In the genomic region with DNA sequence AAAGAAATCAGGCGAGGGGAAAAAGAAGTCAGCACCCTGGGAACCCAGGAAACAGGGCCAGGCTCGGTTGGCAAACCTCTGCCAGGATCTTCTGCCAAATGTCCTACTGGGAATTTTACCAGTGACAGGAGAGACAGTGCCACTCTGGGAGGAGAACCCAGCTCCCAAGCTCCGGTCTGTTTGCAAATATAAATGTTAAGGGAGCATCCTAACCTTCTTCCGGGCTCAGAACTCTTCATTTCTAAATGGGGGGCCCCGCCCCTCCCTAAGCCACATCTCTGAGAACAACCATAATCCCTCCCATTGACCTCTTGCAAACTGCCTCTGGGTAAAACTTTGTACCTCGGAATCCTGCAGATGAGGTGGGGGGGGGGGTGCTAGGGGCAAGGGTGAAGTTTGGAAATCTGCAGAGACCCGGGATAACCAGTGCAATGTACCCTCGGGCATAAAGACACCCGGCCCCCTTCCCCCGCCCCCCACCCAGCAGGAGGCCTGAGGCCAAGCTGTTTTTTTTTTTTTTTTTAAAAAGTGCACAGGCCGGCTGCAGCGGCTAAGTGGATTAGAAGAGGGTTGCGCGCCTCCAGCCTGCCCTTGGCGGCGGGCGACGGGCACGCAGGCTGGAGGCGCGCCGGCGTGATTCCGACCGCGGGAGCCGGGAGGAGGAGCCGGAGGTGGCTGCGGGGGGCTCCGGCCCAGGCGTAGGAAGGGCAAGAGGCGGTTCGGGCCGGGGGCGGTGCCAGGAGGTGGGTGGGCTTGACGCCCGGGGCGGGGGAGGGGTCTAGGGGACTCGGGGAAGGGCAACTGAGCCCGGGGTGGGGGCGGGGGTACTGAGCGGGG, we compare ENCODE assay signal across 8 mouse cellular contexts. TPM values are rescaled to one million over a fixed set of nuclear protein-coding genes. Genes with fewer than 3 reads are reported as not detected.
DNase-seq lines count a peak whose midpoint lies in the region; ATAC-seq and TF ChIP-seq lines count a peak whose summit lies in the region.

No protein-coding gene starts in this region.

- peak; percentile 69 for ATAC-seq in heart, embryonic 16.5 days (replicated peaks; ENCODE audit: extremely low read depth, insufficient read depth, low FRiP score)
- ATAC-seq in liver, postnatal 0 days: peak; percentile 70
- peak; percentile 73 for ATAC-seq in neural tube, embryonic 13.5 days (ENCODE audit: low read depth)
- peak; percentile 71 for ATAC-seq in stomach, postnatal 0 days (ENCODE audit: low FRiP score, low TSS enrichment)

- peaks cover 61% of the 10 kb centered on the region for H3K4me1 ChIP-seq in forebrain, embryonic 10.5 days
- peaks cover 17% of the 10 kb centered on the region for H3K4me1 ChIP-seq in heart, embryonic 16.5 days (ENCODE audit: control insufficient read depth, insufficient read depth, low read length)
- peaks cover 20% of the 10 kb centered on the region for H3K4me1 ChIP-seq in liver, postnatal 0 days (ENCODE audit: insufficient read depth)
- peaks cover 49% of the 10 kb centered on the region for H3K4me1 ChIP-seq in neural tube, embryonic 13.5 days (replicated peaks)
- no peaks in the 10 kb centered on the region for H3K4me1 ChIP-seq in stomach, postnatal 0 days (replicated peaks; ENCODE audit: control insufficient read depth, insufficient read depth)

- peak overlapping the region; percentile 84 for H3K27ac ChIP-seq in forebrain, embryonic 10.5 days
- H3K27ac ChIP-seq in heart, embryonic 16.5 days (ENCODE audit: low read length): peak overlapping the region; percentile 90
- peak overlapping the region; percentile 95 for H3K27ac ChIP-seq in liver, postnatal 0 days (ENCODE audit: low read depth)
- H3K27ac ChIP-seq in neural tube, embryonic 13.5 days (replicated peaks): 0 out of 2 replicates have a peak overlapping the region, but pooled peaks have one; percentile 42
- peak overlapping the region; percentile 98 for H3K27ac ChIP-seq in stomach, postnatal 0 days (replicated peaks)

- peak overlapping the region; percentile 91 for H3K9ac ChIP-seq in heart, embryonic 16.5 days (ENCODE audit: low read length)
- H3K9ac ChIP-seq in liver, postnatal 0 days (replicated peaks): peak overlapping the region; percentile 95
- H3K9ac ChIP-seq in neural tube, embryonic 13.5 days: peak overlapping the region; percentile 76
- H3K9ac ChIP-seq in stomach, postnatal 0 days (ENCODE audit: low read length): peak overlapping the region; percentile 95

- H3K27me3 ChIP-seq in forebrain, embryonic 10.5 days (ENCODE audit: poor library complexity, severe bottlenecking): peaks cover 55% of the 10 kb centered on the region
- H3K27me3 ChIP-seq in heart, embryonic 16.5 days (ENCODE audit: control insufficient read depth, insufficient read depth, low read length): no peaks in the 10 kb centered on the region; the same call in 1 of the 2 replicates
- peaks cover 6% of the 10 kb centered on the region; the same call in 1 of the 2 replicates for H3K27me3 ChIP-seq in liver, postnatal 0 days (ENCODE audit: insufficient read depth, low read length)
- H3K27me3 ChIP-seq in neural tube, embryonic 13.5 days: peaks cover 42% of the 10 kb centered on the region
- H3K27me3 ChIP-seq in stomach, postnatal 0 days (ENCODE audit: control insufficient read depth, insufficient read depth, low read length): no peaks in the 10 kb centered on the region

- DNase-seq in CD8-positive naive resting alpha-beta T cell, adult 2 months (ENCODE audit: low read depth in 2 of 2, low spot score in 2 of 2): peak; percentile 63 to 67
- DNase-seq in brain, embryonic 14.5 days (ENCODE audit: low read depth): peak; percentile 87
- peak; percentile 82 for DNase-seq in forebrain, embryonic 10.5 days (ENCODE audit: extremely low spot score, low spot score)
- peak; percentile 81 to 93 for DNase-seq in kidney, postnatal 25 days
- peak; percentile 86 for DNase-seq in liver, postnatal 0 days
- peak; percentile 81 for DNase-seq in stomach, postnatal 0 days (ENCODE audit: low spot score)

- H3K9me3 ChIP-seq in forebrain, embryonic 10.5 days: no peaks in the 10 kb centered on the region
- H3K9me3 ChIP-seq in heart, embryonic 16.5 days (replicated peaks; ENCODE audit: control insufficient read depth, low read length): no peaks in the 10 kb centered on the region
- H3K9me3 ChIP-seq in liver, postnatal 0 days (ENCODE audit: low read length): no peaks in the 10 kb centered on the region
- H3K9me3 ChIP-seq in neural tube, embryonic 13.5 days: no peaks in the 10 kb centered on the region
- H3K9me3 ChIP-seq in stomach, postnatal 0 days (ENCODE audit: control insufficient read depth, low read length): no peaks in the 10 kb centered on the region

- no peak for TF ChIP-seq POLR2A in brain, embryonic 14.5 days (IDR thresholded peaks at IDR 0.05; ENCODE audit: borderline replicate concordance, extremely low read depth, insufficient read depth, insufficient read length, poor library complexity, severe bottlenecking)

- no peaks in the 10 kb centered on the region for H3K36me3 ChIP-seq in forebrain, embryonic 10.5 days (replicated peaks)
- H3K36me3 ChIP-seq in heart, embryonic 16.5 days (ENCODE audit: control insufficient read depth, insufficient read depth): no peaks in the 10 kb centered on the region
- no peaks in the 10 kb centered on the region for H3K36me3 ChIP-seq in liver, postnatal 0 days (replicated peaks; ENCODE audit: insufficient read depth, low read length)
- no peaks in the 10 kb centered on the region for H3K36me3 ChIP-seq in neural tube, embryonic 13.5 days
- no peaks in the 10 kb centered on the region for H3K36me3 ChIP-seq in stomach, postnatal 0 days (ENCODE audit: control insufficient read depth, insufficient read depth, low read length)

- peak overlapping the region; percentile 100 for H3K4me2 ChIP-seq in heart, embryonic 16.5 days (ENCODE audit: low read depth, low read length)
- H3K4me2 ChIP-seq in liver, postnatal 0 days (ENCODE audit: low read depth, low read length): peak overlapping the region; percentile 99
- H3K4me2 ChIP-seq in neural tube, embryonic 13.5 days: peak overlapping the region; percentile 100
- peak overlapping the region; percentile 98 for H3K4me2 ChIP-seq in stomach, postnatal 0 days (replicated peaks; ENCODE audit: low read depth)

- WGBS in forebrain, embryonic 10.5 days: 3% methylated on average over 39 of the region's 42 CpGs
- WGBS in heart, embryonic 16.5 days: 4% methylated on average over 42 of the region's 42 CpGs
- 6% methylated on average over 37 of the region's 42 CpGs for WGBS in liver, postnatal 0 days (ENCODE audit: insufficient replicate concordance)
- WGBS in neural tube, embryonic 13.5 days: 1% methylated on average over 38 of the region's 42 CpGs
- 9% methylated on average over 18 of the region's 42 CpGs for WGBS in stomach, postnatal 0 days

- H3K4me3 ChIP-seq in forebrain, embryonic 10.5 days: peak overlapping the region; percentile 72
- H3K4me3 ChIP-seq in heart, embryonic 16.5 days (ENCODE audit: low read length): peak overlapping the region; percentile 86
- peak overlapping the region; percentile 89 for H3K4me3 ChIP-seq in liver, postnatal 0 days (ENCODE audit: low read depth, low read length)
- peak overlapping the region; percentile 57 for H3K4me3 ChIP-seq in neural tube, embryonic 13.5 days
- H3K4me3 ChIP-seq in stomach, postnatal 0 days (ENCODE audit: low read depth, low read length): peak overlapping the region; percentile 79

- no peak for TF ChIP-seq EP300 in liver, postnatal 0 days (IDR thresholded peaks at IDR 0.05; ENCODE audit: low read depth)
- no peak for TF ChIP-seq EP300 in stomach, postnatal 0 days (optimal IDR thresholded peaks at IDR 0.05)

- peak; percentile 61 for TF ChIP-seq CTCF in brain, embryonic 14.5 days (IDR thresholded peaks at IDR 0.05; ENCODE audit: borderline replicate concordance, extremely low read depth, insufficient read depth, insufficient read length)
- TF ChIP-seq CTCF in liver, postnatal 0 days (IDR thresholded peaks at IDR 0.05; ENCODE audit: low read depth): peak; percentile 64
- peak; percentile 73 for TF ChIP-seq CTCF in stomach, postnatal 0 days (IDR thresholded peaks at IDR 0.05; ENCODE audit: low read depth)

RNA-seq across cellular contexts. Expression of gene Jade2, which starts 2.3 kb away (rescaled TPM):
- polyA plus RNA-seq in brain, embryonic 14.5 days (2012; rRNA removed): 0.93 and 1.1 TPM in 2 replicates
- polyA plus RNA-seq in forebrain, embryonic 10.5 days (2016; fragmentation: Nextera tagmentation; extraction: Ambion mirVana): 0.57 and 0.64 TPM in 2 replicates
- polyA plus RNA-seq in heart, embryonic 16.5 days (2015; fragmentation: Nextera tagmentation; extraction: Ambion mirVana): 1.4 and 1.6 TPM in 2 replicates
- 0.86 and 1.0 TPM in 2 replicates for polyA plus RNA-seq in liver, postnatal 0 days (2015; fragmentation: Nextera tagmentation; extraction: Ambion mirVana)
- 0.33 and 0.46 TPM in 2 replicates for polyA plus RNA-seq in neural tube, embryonic 13.5 days (2015; fragmentation: Nextera tagmentation; extraction: Ambion mirVana)
- polyA plus RNA-seq in stomach, postnatal 0 days (2015; fragmentation: Nextera tagmentation; extraction: Ambion mirVana): 1.2 and 1.3 TPM in 2 replicates

Comparison
In these comparisons a context has a peak if more than half of its experiments do, and no peak if none do; other contexts are left out.
1. Peak in every context shown above with its lines: DNase-seq, ATAC-seq, H3K4me3 ChIP-seq and H3K27ac ChIP-seq.
2. H3K27ac ChIP-seq: peak in every context shown above with its lines; median percentile 98 in stomach, postnatal 0 days; 95 in liver, postnatal 0 days; 90 in heart, embryonic 16.5 days; 84 in forebrain, embryonic 10.5 days; 42 in neural tube, embryonic 13.5 days.